Mouse (Mus musculus): Measurements from ENCODE around the gene Grik3.

GRCm38 (mm10) chr4:125441821-125442220, 48.7 kb upstream of the Grik3 start:
- no peak for TF ChIP-seq CTCF (IDR thresholded peaks at IDR 0.05; ENCODE audit: extremely low read depth, insufficient read depth, low read length)
- TF ChIP-seq POLR2A (IDR thresholded peaks at IDR 0.05; ENCODE audit: extremely low read depth, insufficient read depth, low read length): no peak

All from cortical plate, adult 2 months (tissue).